Mouse (Mus musculus) small intestine, adult 2 months (tissue): ENCODE results near the gene Fryl. TPM values are rescaled to one million over a fixed set of nuclear protein-coding genes. Genes with fewer than 3 reads are reported as not detected.

ENCODE experiments used
- H3K27ac ChIP-seq: fragments of 200-500 bp; 2 replicates; pipeline ENCODE4 v1.5.1; 2012; ENCODE audit warnings: low read depth, low read length, control low read depth, inconsistent platforms; ENCODE audit not compliant: insufficient read depth
- H3K27me3 ChIP-seq: fragments of 200-500 bp; 2 replicates; pipeline ENCODE4 v1.6.1; 2012; ENCODE audit warnings: mild to moderate bottlenecking, moderate library complexity, low read length, inconsistent platforms; ENCODE audit not compliant: control insufficient read depth, insufficient read depth
- H3K36me3 ChIP-seq: fragments of 200-500 bp; 2 replicates; pipeline ENCODE4 v1.6.1; 2012; ENCODE audit warnings: mild to moderate bottlenecking, low read length, control low read depth, inconsistent platforms; ENCODE audit not compliant: control insufficient read depth, insufficient read depth
- H3K4me1 ChIP-seq: fragments of 200-500 bp; 2 replicates; pipeline ENCODE4 v1.6.1; 2012; ENCODE audit warnings: low read length, inconsistent platforms, mixed read lengths; ENCODE audit not compliant: control insufficient read depth, insufficient read depth, insufficient read length
- H3K4me3 ChIP-seq: fragments of 200-500 bp; 2 replicates; pipeline ENCODE4 v1.5.1; 2012; ENCODE audit warnings: low read depth, mild to moderate bottlenecking, control low read depth, inconsistent platforms, low read length, moderate library complexity
- CTCF ChIP-seq: fragments of 200-500 bp; IDR thresholded peaks from 2 replicates; pipeline ENCODE4 v1.5.1; 2012; ENCODE audit warnings: low read depth, mild to moderate bottlenecking, control low read depth, inconsistent platforms, low read length, moderate library complexity, mixed read lengths; ENCODE audit not compliant: insufficient replicate concordance, insufficient read length; ENCODE audit errors: extremely low read depth
- POLR2A ChIP-seq: fragments of 200-500 bp; IDR thresholded peaks from 2 replicates; pipeline ENCODE4 v1.6.1; 2012; ENCODE audit warnings: low read depth, mild to moderate bottlenecking, control low read depth, inconsistent platforms, low read length, moderate library complexity
- WGBS: fragments of 180-500 bp; shearing (Covaris S2); methylation state at CpG from one replicate; pipeline ENCODE4 v1.1.7; 2018; 5-methylcytosine and 5-hydroxymethylcytosine counted together
- polyA plus RNA-seq: library from polyadenylated mRNA; depleted of rRNA; stranded (reverse); fragments of >200 nt; gene quantifications from 2 replicates; pipeline ENCODE4 v1.2.3, GENCODE M21; 2012

The Fryl gene
- polyA plus RNA-seq, 1 experiment, result 104 TPM

GRCm38 (mm10) chr5:73167976-73168768, 88.2 kb downstream of the Fryl start:
- peaks cover 11% of the 10 kb centered on the region for H3K4me1 ChIP-seq
- 80% methylated on average over 18 of the region's 18 CpGs for whole genome bisulfite sequencing
- 0 out of 2 replicates have a peak overlapping the region, but pooled peaks have one; percentile 23 for H3K27ac ChIP-seq
- no peak overlapping the region for H3K4me3 ChIP-seq
- no peaks in the 10 kb centered on the region for H3K27me3 ChIP-seq
- H3K36me3 ChIP-seq, result no peaks in the 10 kb centered on the region
- no peak for TF ChIP-seq CTCF
- TF ChIP-seq POLR2A, result no peak

DNA sequence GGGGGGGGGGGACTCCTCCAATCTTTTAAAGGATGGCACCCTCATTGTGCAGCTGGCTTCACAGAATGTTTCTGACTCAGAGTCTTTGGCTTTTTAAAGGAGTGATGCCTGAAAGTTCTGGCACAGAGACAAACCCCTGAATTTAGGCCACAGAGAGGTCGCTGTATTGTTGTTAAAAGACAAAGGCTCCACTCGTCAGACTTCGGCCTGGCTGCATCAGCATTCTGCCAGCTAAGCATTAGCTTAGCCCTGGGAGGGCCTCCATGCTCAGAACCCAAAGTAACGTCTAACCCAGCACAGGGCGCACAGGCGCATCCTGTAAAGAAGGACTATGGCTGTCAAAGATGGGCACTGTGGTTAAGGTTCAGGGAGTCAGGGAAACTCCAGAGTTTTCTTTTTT, 92.4 kb downstream of the Fryl start:
- no peak overlapping the region for H3K4me3 ChIP-seq

DNA sequence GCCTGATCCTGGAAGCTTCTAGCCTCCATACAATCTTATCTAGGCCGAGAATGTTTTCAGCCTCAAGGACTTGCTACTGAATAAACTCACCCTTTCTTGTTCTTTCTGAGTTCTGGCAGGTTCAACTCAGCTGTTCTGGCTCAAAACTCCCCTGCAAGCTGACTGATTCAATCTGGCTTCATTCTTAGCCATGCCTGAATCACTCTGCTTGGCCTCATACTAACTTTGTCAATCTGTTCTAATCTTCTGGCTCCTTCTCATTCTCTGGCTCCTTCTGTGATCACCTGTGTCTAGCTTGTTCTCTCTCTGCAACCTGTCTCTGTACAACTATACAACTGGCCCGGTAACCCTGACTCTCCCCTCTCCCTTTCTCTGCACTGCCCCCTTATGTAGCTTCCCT, 93.9 kb downstream of the Fryl start:
- no peaks in the 10 kb centered on the region for H3K27me3 ChIP-seq
- no peak overlapping the region for H3K4me3 ChIP-seq
- TF ChIP-seq POLR2A (no peak), CTCF (no peak)
- peaks cover under 1% of the 10 kb centered on the region; the same call in 1 of the 2 replicates for H3K4me1 ChIP-seq
- WGBS, result 75% methylated on average over 2 of the region's 2 CpGs
- no peaks in the 10 kb centered on the region for H3K36me3 ChIP-seq
- no peak overlapping the region for H3K27ac ChIP-seq

More for the DNA sequence above, 92.4 kb downstream of the Fryl start:
- peaks cover 5% of the 10 kb centered on the region for H3K4me1 ChIP-seq
- WGBS, result 89% methylated on average over 6 of the region's 6 CpGs
- TF ChIP-seq POLR2A (no peak), CTCF (no peak)
- no peaks in the 10 kb centered on the region for H3K36me3 ChIP-seq
- H3K27ac ChIP-seq, result no peak overlapping the region
- H3K27me3 ChIP-seq, result no peaks in the 10 kb centered on the region

- no peak overlapping the region for H3K27ac ChIP-seq
Observed at GRCm38 (mm10) chr5:73160440-73160839, 96.0 kb downstream of the Fryl start.

GRCm38 (mm10) chr5:73157502-73157901, 98.9 kb downstream of the Fryl start:
- no peak overlapping the region for H3K4me3 ChIP-seq
- H3K27ac ChIP-seq, result no peak overlapping the region
- WGBS, result 66% methylated on average over 6 of the region's 6 CpGs
- peaks cover 21% of the 10 kb centered on the region; the same call in 1 of the 2 replicates for H3K4me1 ChIP-seq
- no peaks in the 10 kb centered on the region for H3K27me3 ChIP-seq
- TF ChIP-seq CTCF (no peak), POLR2A (no peak)
- H3K36me3 ChIP-seq, result no peaks in the 10 kb centered on the region; the same call in 1 of the 2 replicates

More at GRCm38 (mm10) chr5:73160440-73160839, 96.0 kb downstream of the Fryl start:
- TF ChIP-seq POLR2A (no peak), CTCF (no peak)
- Histone ChIP-seq H3K27me3 (no peaks in the 10 kb centered on the region), H3K4me1 (peaks cover 16% of the 10 kb centered on the region; the same call in 1 of the 2 replicates), H3K4me3 (no peak overlapping the region), H3K36me3 (no peaks in the 10 kb centered on the region)
- 94% methylated on average over 9 of the region's 9 CpGs for WGBS

GRCm38 (mm10) chr5:73157009-73157408, 99.4 kb downstream of the Fryl start:
- TF ChIP-seq POLR2A, result no peak
- TF ChIP-seq CTCF, result no peak
- Histone ChIP-seq H3K36me3 (no peaks in the 10 kb centered on the region; the same call in 1 of the 2 replicates), H3K4me3 (no peak overlapping the region), H3K4me1 (peaks cover 24% of the 10 kb centered on the region; the same call in 1 of the 2 replicates), H3K27me3 (no peaks in the 10 kb centered on the region), H3K27ac (no peak overlapping the region; the same call in 1 of the 2 replicates)
- WGBS, result 27% methylated on average over 5 of the region's 5 CpGs

GRCm38 (mm10) chr5:73156226-73156926, 100.0 kb downstream of the Fryl start:
- Histone ChIP-seq H3K4me3 (no peak overlapping the region), H3K27me3 (no peaks in the 10 kb centered on the region), H3K36me3 (no peaks in the 10 kb centered on the region; the same call in 1 of the 2 replicates), H3K27ac (no peak overlapping the region; the same call in 1 of the 2 replicates), H3K4me1 (peaks cover 25% of the 10 kb centered on the region; the same call in 1 of the 2 replicates)
- TF ChIP-seq CTCF, result no peak
- TF ChIP-seq POLR2A, result no peak
- WGBS, result 25% methylated on average over 15 of the region's 15 CpGs
